Mouse (Mus musculus) CD4-positive, CD25-positive, alpha-beta regulatory T cell, adult 2 months (primary cell): ENCODE data around the gene Aspscr1.

Experiments
- DNase-seq: peaks from one replicate; pipeline ENCODE4 v3.0.0-alpha.2; 2012; ENCODE audit warnings: low read depth, low spot score

The Aspscr1 gene

GRCm38 (mm10) chr11:120683536-120683935, 10.8 kb downstream of the Aspscr1 start:
- no peak for DNase-seq

GRCm38 (mm10) chr11:120684086-120684485, 11.3 kb downstream of the Aspscr1 start:
- DNase-seq = no peak

GRCm38 (mm10) chr11:120684660-120685059, 11.9 kb downstream of the Aspscr1 start:
- DNase-seq = no peak

- DNase-seq = no peak
Measured at GRCm38 (mm10) chr11:120686650-120687272, 14.0 kb downstream of the Aspscr1 start.

GRCm38 (mm10) chr11:120689365-120689764, 16.6 kb downstream of the Aspscr1 start:
- no peak for DNase-seq

- DNase-seq = no peak
Measured at GRCm38 (mm10) chr11:120692471-120693011, 19.8 kb downstream of the Aspscr1 start.

- no peak for DNase-seq
Measured at GRCm38 (mm10) chr11:120693461-120693860, 20.7 kb downstream of the Aspscr1 start.

GRCm38 (mm10) chr11:120695184-120695583, 22.4 kb downstream of the Aspscr1 start:
- no peak for DNase-seq

GRCm38 (mm10) chr11:120695641-120696040, 22.9 kb downstream of the Aspscr1 start:
- no peak for DNase-seq

GRCm38 (mm10) chr11:120696568-120696967, 23.8 kb downstream of the Aspscr1 start:
- peak; percentile 27 for DNase-seq

- DNase-seq = no peak
Measured at GRCm38 (mm10) chr11:120697741-120698140, 25.0 kb downstream of the Aspscr1 start.

GRCm38 (mm10) chr11:120703696-120704454, 31.1 kb downstream of the Aspscr1 start:
- no peak for DNase-seq

- DNase-seq = no peak
Measured at GRCm38 (mm10) chr11:120704486-120705325, 31.9 kb downstream of the Aspscr1 start.

GRCm38 (mm10) chr11:120706120-120706519, 33.3 kb downstream of the Aspscr1 start:
- no peak for DNase-seq

GRCm38 (mm10) chr11:120707225-120707624, 34.5 kb downstream of the Aspscr1 start:
- no peak for DNase-seq

- no peak for DNase-seq
Measured at GRCm38 (mm10) chr11:120707969-120708368, 35.2 kb downstream of the Aspscr1 start.

GRCm38 (mm10) chr11:120709551-120709950, 36.8 kb downstream of the Aspscr1 start:
- DNase-seq = no peak

GRCm38 (mm10) chr11:120710672-120711071, 37.9 kb downstream of the Aspscr1 start:
- no peak for DNase-seq

- no peak for DNase-seq
Measured at GRCm38 (mm10) chr11:120711980-120712604, 39.3 kb downstream of the Aspscr1 start.

GRCm38 (mm10) chr11:120712771-120713568, 40.2 kb downstream of the Aspscr1 start:
- peak; percentile 87 for DNase-seq
